Mouse (Mus musculus) liver, adult 2 months (tissue): ENCODE measurements at regions not wholly inside any gene's neighbourhood (a gene's known extent, or its start where the extent isn't known, plus 50 kb on each side); places are given as distances from the start of the nearest gene placed in this dataset.
A peak's percentile ranks its signal among the peaks of the same experiment; 100 is the strongest.

ENCODE experiments used
- DNase-seq: peaks from one replicate; pipeline ENCODE4 v3.0.0-alpha.2; 2011; ENCODE audit warnings: low read depth, low spot score; ENCODE audit errors: extremely low read depth
- H3K27ac ChIP-seq: fragments of 200-500 bp; replicated peaks from 2 replicates; pipeline ENCODE4 v1.5.1; 2012; ENCODE audit warnings: low read depth, mild to moderate bottlenecking, control low read depth, inconsistent platforms, low read length; ENCODE audit not compliant: insufficient read depth
- H3K27me3 ChIP-seq: fragments of 200-500 bp; 2 replicates; pipeline ENCODE4 v1.6.1; 2012; ENCODE audit warnings: mild to moderate bottlenecking, moderate library complexity, low read length, inconsistent platforms; ENCODE audit not compliant: control insufficient read depth, insufficient read depth
- H3K36me3 ChIP-seq: fragments of 200-500 bp; 2 replicates; pipeline ENCODE4 v1.6.1; 2012; ENCODE audit warnings: low read length, inconsistent platforms; ENCODE audit not compliant: control insufficient read depth, insufficient read depth
- H3K4me1 ChIP-seq: fragments of 200-500 bp; 2 replicates; pipeline ENCODE4 v1.6.1; 2011; ENCODE audit warnings: low read length; ENCODE audit not compliant: control insufficient read depth, insufficient read depth
- H3K4me3 ChIP-seq: fragments of 200-500 bp; 2 replicates; pipeline ENCODE4 v1.5.1; 2011; ENCODE audit warnings: low read depth, mild to moderate bottlenecking, control low read depth, low read length, moderate library complexity; ENCODE audit not compliant: insufficient read depth
- H3K79me2 ChIP-seq: fragments of 200-500 bp; 2 replicates; pipeline ENCODE4 v1.6.1; 2012; ENCODE audit warnings: inconsistent platforms, mild to moderate bottlenecking, low read length, moderate library complexity; ENCODE audit not compliant: control insufficient read depth, insufficient read depth
- H3K9ac ChIP-seq: fragments of 200-500 bp; 2 replicates; pipeline ENCODE4 v1.6.1; 2012; ENCODE audit warnings: low read depth, mild to moderate bottlenecking, control low read depth, inconsistent platforms, low read length
- CTCF ChIP-seq: fragments of 200-500 bp; IDR thresholded peaks from 2 replicates; pipeline ENCODE4 v1.5.1; 2011; ENCODE audit warnings: low read depth, low read length, control low read depth
- POLR2A ChIP-seq: fragments of 200-500 bp; IDR thresholded peaks from 2 replicates; pipeline ENCODE4 v1.6.1; 2011; ENCODE audit warnings: low read length, control low read depth; ENCODE audit not compliant: insufficient read depth; ENCODE audit errors: extremely low read depth
- WGBS: fragments of 180-500 bp; shearing (Covaris S2); methylation state at CpG from one replicate; pipeline ENCODE4 v1.1.7; 2018; 5-methylcytosine and 5-hydroxymethylcytosine counted together

DNA sequence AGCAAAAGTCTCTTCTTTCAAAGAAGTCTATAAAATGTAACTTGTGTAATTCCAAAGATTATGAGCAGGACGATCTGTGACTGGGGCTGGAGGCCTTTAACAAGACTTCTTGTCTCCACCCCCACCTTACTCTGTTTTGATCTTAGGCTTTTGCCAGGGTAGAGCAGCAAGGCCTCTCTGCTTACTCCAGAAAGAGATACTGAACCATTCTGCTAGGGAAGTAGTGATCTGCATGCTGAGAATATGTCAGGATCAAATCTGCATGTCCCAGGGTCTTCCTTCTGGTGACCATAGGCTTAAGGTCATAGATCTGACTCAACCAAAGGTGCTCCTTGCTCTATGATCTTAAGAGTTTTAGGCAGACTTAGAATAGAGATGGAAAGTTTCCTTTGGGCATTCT, 298.4 kb downstream of the Ets1 start:
- DNase-seq, result no peak
- H3K9ac ChIP-seq, result no peak overlapping the region
- TF ChIP-seq POLR2A (no peak), CTCF (no peak)
- H3K27ac ChIP-seq, result no peak overlapping the region
- no peaks in the 10 kb centered on the region for H3K36me3 ChIP-seq
- no peak overlapping the region for H3K4me3 ChIP-seq
- H3K27me3 ChIP-seq, result peaks cover 2% of the 10 kb centered on the region; the same call in 1 of the 2 replicates
- H3K79me2 ChIP-seq, result no peaks in the 10 kb centered on the region
- H3K4me1 ChIP-seq, result no peaks in the 10 kb centered on the region; the same call in 1 of the 2 replicates
- 88% methylated on average over 1 of the region's 1 CpGs for WGBS

DNA sequence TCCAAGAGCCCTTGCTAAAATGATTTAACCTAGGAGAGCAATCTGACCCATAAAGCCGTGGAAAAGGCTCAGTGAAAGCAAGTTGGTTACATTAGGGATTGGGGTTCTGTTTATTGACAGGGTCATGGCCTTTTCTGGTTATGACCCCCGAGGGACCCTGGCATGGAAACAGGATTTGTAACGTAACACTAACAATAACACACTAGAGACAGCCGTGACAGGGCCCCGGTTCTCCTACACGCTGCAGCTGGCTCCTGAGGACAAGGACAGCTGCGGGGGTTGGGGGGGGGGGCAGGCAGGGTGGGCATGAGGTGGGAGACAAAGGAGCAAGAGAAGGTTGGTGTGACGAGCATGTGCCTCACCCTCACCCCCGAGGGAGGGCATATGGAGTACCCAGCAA, 300.4 kb downstream of the Ets1 start:
- peaks cover 3% of the 10 kb centered on the region; the same call in 1 of the 2 replicates for H3K4me1 ChIP-seq
- H3K36me3 ChIP-seq, result no peaks in the 10 kb centered on the region
- H3K27me3 ChIP-seq, result no peaks in the 10 kb centered on the region
- H3K4me3 ChIP-seq, result no peak overlapping the region
- TF ChIP-seq POLR2A, result no peak
- no peak for TF ChIP-seq CTCF
- DNase-seq, result no peak
- no peaks in the 10 kb centered on the region for H3K79me2 ChIP-seq
- no peak overlapping the region for H3K9ac ChIP-seq
- H3K27ac ChIP-seq, result no peak overlapping the region
- WGBS, result 75% methylated on average over 9 of the region's 9 CpGs

DNA sequence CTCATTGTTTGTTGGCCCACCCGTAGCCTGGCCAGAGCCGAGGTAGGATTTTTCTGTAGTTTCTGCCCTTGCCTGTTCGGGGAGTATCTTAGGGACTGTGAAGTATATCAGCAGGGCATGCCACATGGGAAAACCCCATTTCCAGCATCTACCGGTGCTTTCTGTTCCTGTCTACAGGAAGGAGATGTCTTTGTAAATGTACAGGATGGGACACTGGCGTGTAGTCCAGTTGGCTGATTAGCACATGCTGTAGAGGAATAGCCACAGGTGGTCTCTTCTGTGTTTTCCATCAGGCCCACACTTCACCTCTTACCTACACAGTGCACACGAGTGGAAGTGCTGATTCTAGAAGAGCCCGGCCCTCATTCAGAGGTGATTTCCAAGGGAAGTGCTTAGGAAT, 301.4 kb downstream of the Ets1 start:
- H3K36me3 ChIP-seq, result no peaks in the 10 kb centered on the region
- TF ChIP-seq POLR2A (no peak), CTCF (no peak)
- no peaks in the 10 kb centered on the region for H3K79me2 ChIP-seq
- 0 out of 2 replicates have a peak overlapping the region, but pooled peaks have one; percentile 13 for H3K27ac ChIP-seq
- 70% methylated on average over 7 of the region's 7 CpGs for WGBS
- no peak overlapping the region for H3K9ac ChIP-seq
- no peak overlapping the region for H3K4me3 ChIP-seq
- DNase-seq, result no peak
- peaks cover 3% of the 10 kb centered on the region; the same call in 1 of the 2 replicates for H3K4me1 ChIP-seq
- H3K27me3 ChIP-seq, result no peaks in the 10 kb centered on the region

DNA sequence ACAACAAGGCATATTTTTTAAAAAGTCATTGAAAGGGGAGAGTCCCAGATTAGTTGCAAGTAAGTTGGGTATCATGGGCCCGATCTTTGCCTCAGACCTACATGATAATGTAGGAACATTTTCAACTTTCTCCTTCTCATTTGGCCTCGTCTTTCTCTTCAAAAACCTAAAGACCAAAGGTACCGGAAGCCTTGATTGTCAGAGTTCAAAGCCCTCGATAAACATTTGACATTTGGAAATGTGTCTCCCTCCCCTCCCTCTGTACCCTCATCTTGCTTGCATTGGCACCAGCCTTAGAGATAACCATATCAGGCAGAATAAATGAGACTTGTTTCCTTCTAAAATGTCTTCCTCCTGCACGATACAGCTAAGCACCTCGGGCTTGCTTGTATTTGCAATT, 302.8 kb downstream of the Ets1 start:
- no peak overlapping the region for H3K4me3 ChIP-seq
- no peak overlapping the region for H3K27ac ChIP-seq
- H3K9ac ChIP-seq, result no peak overlapping the region
- TF ChIP-seq POLR2A, result no peak
- no peak for TF ChIP-seq CTCF
- WGBS, result 53% methylated on average over 6 of the region's 6 CpGs
- no peaks in the 10 kb centered on the region for H3K27me3 ChIP-seq
- no peaks in the 10 kb centered on the region for H3K36me3 ChIP-seq
- H3K4me1 ChIP-seq, result 0 out of 2 replicates have a peak, but pooled peaks cover 3% of the 10 kb centered on the region
- no peaks in the 10 kb centered on the region for H3K79me2 ChIP-seq
- no peak for DNase-seq

DNA sequence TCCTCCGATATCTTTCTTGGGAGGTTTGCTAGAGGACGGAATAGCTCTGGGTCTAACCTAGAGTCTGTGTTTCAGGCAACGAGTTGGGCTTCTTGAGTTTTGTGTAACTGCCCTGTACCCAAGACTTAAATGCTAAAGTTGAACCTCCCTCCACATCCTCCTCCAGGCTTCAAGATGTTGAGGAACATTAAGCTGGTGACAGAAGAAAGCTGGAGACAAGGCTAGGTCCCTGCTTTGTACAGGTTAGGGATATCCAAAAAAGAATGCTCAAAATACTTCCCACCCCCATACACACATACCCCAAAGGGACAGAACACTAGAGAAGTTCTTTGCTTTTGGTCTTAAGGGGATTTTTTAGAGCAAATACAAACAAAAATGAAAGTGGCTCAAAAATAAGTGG, 303.6 kb downstream of the Ets1 start:
- 91% methylated on average over 3 of the region's 3 CpGs for WGBS
- Histone ChIP-seq H3K4me3 (no peak overlapping the region), H3K27ac (peak overlapping the region; percentile 16; the same call in 1 of the 2 replicates), H3K27me3 (no peaks in the 10 kb centered on the region), H3K9ac (no peak overlapping the region), H3K36me3 (no peaks in the 10 kb centered on the region), H3K79me2 (no peaks in the 10 kb centered on the region), H3K4me1 (0 out of 2 replicates have a peak, but pooled peaks cover 3% of the 10 kb centered on the region)
- DNase-seq, result no peak
- TF ChIP-seq POLR2A (no peak), CTCF (no peak)

DNA sequence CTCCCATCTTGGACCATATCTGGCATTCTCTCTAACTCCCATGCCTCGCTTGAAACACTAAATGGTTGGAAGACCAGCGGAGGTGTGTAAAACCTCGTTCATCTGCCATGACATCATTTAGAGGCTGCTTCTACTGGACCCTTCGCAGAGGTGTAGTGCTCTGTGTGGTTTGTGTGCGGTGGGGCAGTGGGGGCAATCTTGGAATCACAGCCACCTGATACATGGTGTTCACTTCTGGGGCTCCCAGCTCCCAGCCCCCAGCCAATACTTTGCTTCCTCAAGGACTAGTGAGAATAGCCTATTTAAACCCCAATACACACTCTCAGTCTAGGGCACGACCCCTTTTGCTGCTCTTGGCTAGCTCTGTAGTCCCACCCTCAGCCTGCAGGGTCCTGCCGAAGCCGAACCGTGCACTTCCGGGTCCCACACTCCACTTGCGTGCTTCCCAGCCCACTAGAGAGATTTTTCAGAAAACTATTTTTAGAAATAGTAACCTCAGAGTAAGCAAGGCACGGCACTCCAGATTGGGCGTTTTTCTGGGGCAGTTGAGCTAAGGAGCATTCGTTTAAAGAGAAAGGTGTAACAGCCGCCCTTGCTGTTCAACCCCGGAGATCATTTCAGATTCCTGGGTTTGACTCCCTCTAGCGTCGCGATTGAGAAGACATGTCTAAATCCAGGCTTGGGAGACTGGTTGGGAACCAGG, 304.2 kb downstream of the Ets1 start:
- Histone ChIP-seq H3K4me1 (0 out of 2 replicates have a peak, but pooled peaks cover 3% of the 10 kb centered on the region), H3K4me3 (peak overlapping the region; percentile 38), H3K27ac (peak overlapping the region; percentile 6), H3K27me3 (no peaks in the 10 kb centered on the region), H3K36me3 (no peaks in the 10 kb centered on the region), H3K79me2 (no peaks in the 10 kb centered on the region), H3K9ac (peak overlapping the region; percentile 50)
- 19% methylated on average over 19 of the region's 19 CpGs for WGBS
- DNase-seq, result peak; percentile 70
- TF ChIP-seq CTCF (peak; percentile 48; the same call in 1 of the 2 replicates), POLR2A (no peak)
